Mouse (Mus musculus): ENCODE measurements around the gene Otulinl. TPM values are rescaled to one million over a fixed set of nuclear protein-coding genes. Genes with fewer than 3 reads are reported as not detected.

Otulinl gene
- polyA plus RNA-seq, 1 experiment, result not detected

DNA sequence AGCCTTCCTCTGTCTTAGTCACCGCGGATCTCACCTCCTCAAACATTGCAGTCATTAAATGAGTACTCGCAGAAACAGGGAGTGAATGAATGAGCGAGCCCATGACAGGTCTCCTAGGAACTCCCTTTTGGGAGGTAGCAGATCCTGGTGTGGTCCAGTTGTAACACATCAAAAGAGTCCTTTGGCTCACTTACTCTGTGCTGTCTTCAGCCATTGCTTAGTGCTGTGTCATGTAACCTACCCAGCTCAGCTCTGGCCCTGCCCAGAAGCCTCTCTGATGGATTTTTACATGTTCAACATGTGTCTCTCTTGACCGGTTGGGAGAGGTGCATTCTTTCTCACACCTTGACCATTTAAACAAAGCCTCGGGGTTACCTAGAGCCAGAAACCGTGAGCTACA is 9.8 kb upstream of the Otulinl start:
- no peak for TF ChIP-seq GATA1 (IDR thresholded peaks at IDR 0.05; ENCODE audit: low read length)

DNA sequence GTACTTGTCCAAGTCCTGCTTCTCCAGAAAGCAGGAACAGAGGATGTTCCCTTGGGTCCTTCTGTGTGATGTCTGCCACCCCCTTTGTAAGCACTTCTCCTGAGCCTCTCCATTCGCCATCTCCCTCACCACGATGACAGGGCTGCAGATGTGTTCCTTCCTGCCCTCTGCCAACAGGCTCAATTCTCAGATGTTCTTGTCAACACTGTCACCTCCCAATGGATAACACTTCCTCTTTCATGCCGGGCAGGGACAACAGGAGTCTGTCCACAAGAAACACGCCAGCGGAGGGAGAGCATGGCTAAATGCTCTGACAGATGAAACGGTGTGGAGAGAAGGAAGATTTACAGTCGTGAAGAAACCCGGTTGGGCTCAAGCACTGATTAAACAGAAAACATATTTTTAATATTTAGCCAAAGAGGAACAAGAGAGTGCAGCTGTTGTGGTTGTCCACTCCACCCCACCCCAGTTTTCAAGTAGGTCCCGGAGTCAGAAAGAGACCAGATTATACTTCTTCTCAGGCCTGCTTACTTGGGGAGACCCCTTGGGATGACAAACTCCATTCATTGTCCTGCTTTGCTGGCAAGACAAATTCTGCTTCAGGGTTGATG is 6.8 kb upstream of the Otulinl start:
- TF ChIP-seq GATA1 (IDR thresholded peaks at IDR 0.05; ENCODE audit: low read length), result no peak

DNA sequence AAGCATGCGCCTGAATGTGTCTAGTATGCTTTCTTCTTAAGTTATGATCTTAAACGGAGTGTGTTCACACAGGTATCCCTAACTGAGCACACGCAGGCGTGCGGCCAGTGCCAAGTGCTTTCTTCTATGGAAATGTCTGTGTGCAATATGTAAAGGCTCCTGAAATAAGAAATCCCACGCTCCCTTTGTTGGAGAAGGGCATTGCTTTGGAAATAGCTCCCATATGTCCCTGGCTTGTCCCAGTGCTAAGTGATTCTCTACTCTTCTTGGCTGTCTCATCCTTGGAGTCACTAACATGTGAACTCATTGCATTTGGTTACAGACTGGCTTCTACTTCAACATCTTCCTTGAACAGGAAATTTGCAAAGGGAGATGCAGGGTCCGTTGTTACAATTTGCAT is 3.4 kb upstream of the Otulinl start:
- TF ChIP-seq GATA1 (IDR thresholded peaks at IDR 0.05; ENCODE audit: low read length), result no peak

DNA sequence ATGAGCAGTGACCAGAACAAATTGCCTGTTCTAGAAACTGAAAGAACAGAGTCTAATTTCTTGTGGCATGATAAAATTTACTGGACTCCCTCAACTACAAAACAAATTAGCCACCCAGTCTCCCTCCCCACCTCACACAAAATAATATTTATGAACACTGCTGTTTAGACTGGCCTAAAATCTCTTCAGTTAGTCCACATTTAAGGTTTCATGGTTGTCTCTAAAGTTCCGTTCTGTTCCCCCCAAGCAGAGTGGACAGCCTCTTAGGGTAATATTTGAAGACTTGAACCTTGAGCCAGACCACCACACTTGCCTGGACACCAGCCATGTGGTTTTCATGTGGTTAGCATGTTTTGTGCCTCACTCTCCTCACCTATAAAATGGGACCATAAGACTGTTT is 1.8 kb upstream of the Otulinl start:
- TF ChIP-seq GATA1 (IDR thresholded peaks at IDR 0.05; ENCODE audit: low read length), result no peak

DNA sequence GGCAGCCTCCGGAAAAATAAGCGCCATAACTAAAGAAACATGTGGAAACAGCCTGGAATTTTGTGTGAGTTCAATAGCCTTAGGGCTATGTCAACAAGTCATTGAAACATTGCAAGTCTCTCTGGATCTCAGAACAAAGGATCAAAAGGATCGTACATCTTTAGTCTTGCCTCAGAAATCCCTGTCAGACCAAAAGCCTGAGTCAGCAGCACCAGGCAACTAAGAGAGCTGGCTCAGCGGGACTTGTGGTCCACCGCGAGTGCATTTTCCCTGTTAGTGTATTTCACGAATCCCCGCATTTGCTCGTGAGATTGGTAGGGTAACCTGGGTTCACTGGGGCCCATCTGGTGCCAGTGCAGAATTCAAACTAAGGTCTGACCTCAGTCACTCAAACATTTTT is 1.2 kb upstream of the Otulinl start:
- TF ChIP-seq GATA1 (IDR thresholded peaks at IDR 0.05; ENCODE audit: low read length), result no peak

DNA sequence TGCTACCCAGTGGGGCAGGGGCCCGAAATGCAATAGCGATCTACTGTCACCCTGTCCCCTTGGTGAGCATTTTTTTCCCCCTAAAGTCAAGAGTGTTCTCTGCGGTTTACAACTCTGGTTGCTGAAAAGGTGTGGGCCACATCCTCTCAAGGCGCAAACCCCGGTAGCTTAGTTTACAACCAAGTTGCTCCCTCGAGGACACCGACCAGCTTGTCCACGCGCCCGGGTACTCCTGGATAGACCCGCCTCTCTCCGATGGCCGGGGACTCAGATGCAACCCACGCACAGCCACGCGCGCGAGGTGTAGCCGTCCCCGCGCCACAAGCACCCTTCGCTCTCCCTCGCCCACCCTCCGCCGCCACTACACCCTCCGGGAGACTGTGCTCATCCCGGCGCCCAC is 382 bp downstream of the Otulinl start:
- TF ChIP-seq GATA1 (IDR thresholded peaks at IDR 0.05; ENCODE audit: low read length), result no peak

DNA sequence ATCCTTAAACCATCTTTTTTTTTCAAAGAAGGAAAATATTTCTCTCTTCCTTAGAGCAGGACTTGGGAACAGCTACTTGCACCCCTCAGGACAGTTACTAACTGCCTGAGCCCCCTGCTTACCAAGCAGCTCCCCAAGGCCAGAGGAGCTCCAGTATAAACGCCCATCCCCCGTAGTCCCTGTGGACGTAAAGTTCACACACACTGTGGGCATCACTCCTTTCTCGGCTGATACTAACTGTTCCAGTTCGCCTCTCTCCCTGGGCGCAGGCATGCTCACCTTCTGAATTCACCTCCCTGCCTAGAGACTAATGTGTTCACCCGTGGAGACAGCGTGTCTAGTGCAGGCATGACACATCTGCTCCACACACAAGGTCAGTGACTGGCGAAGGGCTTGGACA is 2.9 kb downstream of the Otulinl start:
- TF ChIP-seq GATA1 (IDR thresholded peaks at IDR 0.05; ENCODE audit: low read length), result no peak

DNA sequence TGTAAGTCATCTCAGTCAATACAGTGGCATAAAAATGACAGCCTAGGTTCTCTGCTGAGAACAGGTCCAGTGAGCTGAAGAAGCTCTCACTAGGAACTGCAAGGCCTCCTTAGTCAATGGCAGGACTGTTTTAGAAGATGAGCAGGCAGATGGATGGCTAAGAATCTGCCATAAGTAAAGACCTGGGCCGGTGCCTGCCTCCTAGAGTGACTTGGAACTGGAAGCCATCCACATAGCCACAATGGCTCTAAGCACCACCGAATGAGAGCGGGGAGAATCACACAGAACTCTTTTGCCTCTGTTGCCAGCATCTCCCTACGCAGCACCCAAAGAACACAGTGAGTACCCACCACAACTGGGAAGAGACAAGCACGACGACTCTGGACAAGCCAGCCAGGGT is 3.6 kb downstream of the Otulinl start:
- no peak for TF ChIP-seq GATA1 (IDR thresholded peaks at IDR 0.05; ENCODE audit: low read length)

DNA sequence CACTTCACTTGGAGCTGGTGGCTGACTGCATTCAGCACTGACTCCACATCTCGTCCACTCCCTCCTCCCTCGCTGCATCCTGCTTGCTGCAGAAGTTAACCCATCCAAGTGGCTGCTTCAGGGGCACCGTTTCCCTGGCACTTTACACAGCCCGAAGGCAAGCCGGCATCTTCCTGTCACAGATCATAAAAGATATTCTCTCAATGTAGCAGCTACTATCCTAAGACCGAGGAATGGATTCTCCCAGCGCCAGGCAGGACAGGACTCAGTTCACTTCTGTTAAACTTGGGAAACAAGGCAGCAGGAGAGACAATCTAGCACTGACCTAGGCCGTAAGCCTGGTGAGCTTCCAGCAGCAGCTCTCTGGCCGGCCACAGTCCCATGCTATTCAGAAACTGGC is 5.2 kb downstream of the Otulinl start:
- TF ChIP-seq GATA1 (IDR thresholded peaks at IDR 0.05; ENCODE audit: low read length), result no peak

DNA sequence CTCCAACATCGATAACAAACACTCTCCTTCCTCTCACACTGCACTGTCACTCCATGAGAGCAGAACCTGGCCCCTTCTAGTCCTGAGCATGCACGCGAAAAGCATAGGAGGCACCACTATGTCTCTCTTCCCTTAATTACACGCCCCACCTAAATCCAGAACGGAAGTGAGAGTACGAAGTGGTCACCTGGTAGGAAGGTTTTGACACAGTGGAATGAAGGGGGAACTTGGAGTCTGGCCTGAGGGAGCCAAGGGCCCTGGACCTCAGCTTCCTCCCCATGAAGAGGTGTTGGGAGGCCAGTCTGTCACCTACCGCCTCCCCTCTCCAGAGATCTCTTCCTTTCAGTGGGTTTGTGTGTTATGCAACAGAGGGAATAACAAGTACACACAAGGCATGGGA is 6.3 kb downstream of the Otulinl start:
- TF ChIP-seq GATA1 (IDR thresholded peaks at IDR 0.05; ENCODE audit: low read length), result no peak

DNA sequence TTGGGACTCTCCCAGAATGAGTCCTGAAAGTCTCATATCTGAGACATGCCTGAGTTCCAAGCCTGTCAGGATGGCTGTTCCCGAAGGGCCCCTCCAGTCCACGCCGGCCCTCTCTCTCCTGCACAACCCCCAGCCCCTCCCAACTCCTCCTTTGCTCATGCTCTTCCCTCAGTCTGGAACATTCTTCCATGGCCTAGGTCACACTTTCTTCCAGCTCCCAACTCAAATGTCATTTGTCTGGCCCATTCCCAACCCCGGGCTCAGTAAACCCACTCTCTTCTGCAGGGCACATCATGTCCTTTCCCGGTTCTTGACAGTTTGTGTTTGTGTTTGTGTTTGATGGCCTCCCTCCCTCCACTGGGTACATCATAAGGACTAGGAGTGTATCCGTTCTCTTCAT is 7.3 kb downstream of the Otulinl start:
- no peak for TF ChIP-seq GATA1 (IDR thresholded peaks at IDR 0.05; ENCODE audit: low read length)

DNA sequence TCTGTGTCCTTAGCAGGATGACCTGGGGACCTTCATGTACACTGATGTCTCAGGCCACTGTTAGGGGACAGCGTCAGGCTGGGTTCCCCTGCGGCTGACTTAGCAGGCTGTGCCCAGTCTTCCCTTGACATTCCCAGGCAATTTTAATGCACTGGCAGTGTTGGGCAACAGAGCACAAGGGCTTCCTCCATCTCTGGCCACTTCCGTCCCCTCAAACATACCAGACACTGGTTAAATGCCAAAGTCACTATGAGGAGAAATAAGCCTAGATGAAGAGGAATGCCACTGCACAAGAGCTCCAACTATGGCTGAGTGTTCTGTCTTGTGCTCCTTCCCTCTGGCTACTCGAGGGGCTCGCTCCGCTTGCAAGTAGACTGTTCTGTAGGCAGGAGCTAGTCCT is 8.2 kb downstream of the Otulinl start:
- no peak for TF ChIP-seq GATA1 (IDR thresholded peaks at IDR 0.05; ENCODE audit: low read length)

DNA sequence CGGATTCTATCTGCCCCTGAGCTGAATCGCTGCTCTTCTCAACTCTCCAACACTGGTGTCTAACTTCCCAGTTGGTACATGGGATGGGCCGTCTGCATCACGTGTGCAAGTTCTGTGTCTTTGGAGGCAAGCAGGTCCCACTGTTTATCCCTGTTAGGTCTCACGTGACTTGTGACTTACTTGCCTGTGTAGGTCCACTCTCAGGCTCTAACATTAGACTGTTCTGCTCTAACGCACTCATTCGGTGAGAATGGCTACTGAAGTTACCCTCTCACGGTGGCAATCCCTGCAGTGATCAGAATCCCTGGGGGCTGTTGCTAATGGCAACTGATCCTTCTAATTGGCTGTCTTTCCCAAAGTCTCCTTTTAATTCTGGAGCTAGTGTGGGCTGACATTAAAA is 9.1 kb downstream of the Otulinl start:
- TF ChIP-seq GATA1 (IDR thresholded peaks at IDR 0.05; ENCODE audit: low read length), result no peak

DNA sequence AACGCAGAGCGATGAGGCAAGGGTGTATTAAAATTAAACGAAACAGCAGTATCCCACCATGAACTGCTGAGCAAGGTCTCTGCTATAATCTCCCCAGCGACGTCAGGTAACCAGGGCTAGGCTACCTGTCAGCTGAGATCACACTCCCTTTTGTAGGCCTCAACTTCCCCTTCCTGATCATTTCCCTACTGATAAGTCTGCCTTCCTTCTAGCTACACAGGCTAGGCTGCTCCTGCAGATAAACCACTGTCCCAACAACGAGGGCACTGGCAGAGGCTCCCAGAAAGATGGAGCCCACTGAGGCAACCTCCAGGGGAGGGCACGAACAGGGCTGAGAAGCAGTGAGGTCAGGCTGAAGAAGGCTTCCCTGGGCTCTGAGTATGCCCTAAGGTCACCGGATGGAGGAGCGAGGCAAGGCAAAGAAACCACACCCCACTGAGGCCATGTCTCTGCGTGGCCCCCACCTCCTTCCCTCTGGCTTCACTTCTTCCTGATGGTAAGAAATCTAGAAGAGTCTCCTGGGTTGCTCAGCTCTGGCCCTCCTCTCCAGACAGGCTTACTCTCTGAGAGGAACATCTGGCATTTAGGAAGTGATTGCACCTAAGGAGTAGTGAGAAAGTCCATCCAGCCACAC is 9.7 kb downstream of the Otulinl start:
- no peak for TF ChIP-seq GATA1 (IDR thresholded peaks at IDR 0.05; ENCODE audit: low read length)

DNA sequence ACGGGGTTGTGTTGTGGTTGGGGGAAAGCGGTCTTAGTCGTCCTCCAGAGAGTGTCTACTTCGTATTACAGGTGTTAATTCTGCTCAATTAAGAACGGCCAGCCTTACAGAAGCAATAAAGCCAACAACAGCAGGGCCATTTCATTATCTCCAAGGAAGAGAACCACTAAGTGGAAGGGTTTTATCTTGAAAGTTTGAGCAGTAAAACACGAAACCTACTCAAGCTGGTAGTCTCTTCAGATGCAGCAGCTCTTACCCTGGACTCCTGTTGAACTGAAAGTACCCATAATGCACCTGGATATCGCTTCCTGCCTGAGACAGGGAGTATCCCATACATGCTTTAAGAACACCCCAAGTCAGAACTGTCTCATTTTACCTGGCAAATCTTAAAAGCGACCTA is 10.7 kb downstream of the Otulinl start:
- no peak for TF ChIP-seq GATA1 (IDR thresholded peaks at IDR 0.05; ENCODE audit: low read length)

DNA sequence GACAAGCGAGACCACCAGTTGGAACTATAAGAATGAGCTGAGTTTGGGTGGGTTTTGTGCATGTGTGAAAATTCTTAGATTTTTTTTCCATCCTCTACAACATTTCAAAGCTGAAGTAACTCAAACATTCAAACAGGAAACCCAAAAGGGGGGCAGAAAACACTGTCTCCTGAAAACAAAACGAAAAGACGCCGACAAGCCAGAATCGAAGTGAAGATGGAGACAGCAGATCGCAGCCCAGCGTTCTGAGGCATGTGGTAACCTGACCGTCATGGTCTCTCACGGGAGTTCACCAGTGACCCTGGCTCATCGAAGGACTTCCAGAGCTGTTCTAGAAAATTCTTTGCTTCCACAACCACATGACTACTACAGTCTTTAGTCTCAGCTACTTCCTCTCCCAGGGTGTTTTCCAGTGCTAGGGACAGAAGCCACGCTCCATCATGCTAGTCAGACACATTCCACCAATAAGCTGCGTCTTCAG is 11.4 kb downstream of the Otulinl start:
- TF ChIP-seq GATA1 (IDR thresholded peaks at IDR 0.05; ENCODE audit: low read length), result no peak

DNA sequence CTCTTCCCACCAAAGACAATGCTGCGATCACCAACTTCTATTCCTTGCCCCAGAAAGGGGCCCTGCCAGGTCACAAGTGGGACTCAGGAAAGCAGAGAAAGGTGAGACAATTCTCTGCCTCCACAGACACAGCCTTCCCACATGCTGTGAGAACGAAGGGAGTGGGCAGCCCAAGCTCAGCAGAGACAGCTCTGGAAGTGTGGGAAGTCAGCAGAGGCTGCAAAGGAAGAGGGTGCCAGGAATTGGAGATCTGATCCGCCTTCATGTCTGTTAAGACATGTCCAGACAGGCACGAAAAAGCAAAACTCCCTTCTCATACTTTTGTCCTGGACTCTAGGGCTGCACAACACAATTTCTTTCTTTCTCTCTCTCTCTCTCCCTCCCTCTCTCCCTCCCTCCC is 12.1 kb downstream of the Otulinl start:
- no peak for TF ChIP-seq GATA1 (IDR thresholded peaks at IDR 0.05; ENCODE audit: low read length)
